Mouse (Mus musculus): ENCODE results near the gene Gnl3. TPM values are rescaled to one million over a fixed set of nuclear protein-coding genes. Genes with fewer than 3 reads are reported as not detected.

Gnl3 gene
- polyA plus RNA-seq, 1 experiment from 2014 or later, result 107 TPM

GRCm38 (mm10) chr14:31011588-31011987 is 7.4 kb downstream of the Gnl3 start:
- H3K4me1 ChIP-seq (ENCODE audit: insufficient read depth, low read length), result no peaks in the 10 kb centered on the region
- no peak for ATAC-seq (ENCODE audit: low FRiP score, low TSS enrichment)
- WGBS, result 93% methylated on average over 3 of the region's 3 CpGs
- no peak overlapping the region for H3K4me2 ChIP-seq (replicated peaks; ENCODE audit: low read depth, low read length)
- H3K4me3 ChIP-seq (ENCODE audit: low read length), result no peak overlapping the region
- peaks cover 80% of the 10 kb centered on the region for H3K36me3 ChIP-seq (ENCODE audit: insufficient read depth, low read length)
- H3K27ac ChIP-seq (ENCODE audit: low read length), result no peak overlapping the region
- no peaks in the 10 kb centered on the region for H3K9me3 ChIP-seq (ENCODE audit: low read length)
- H3K9ac ChIP-seq (replicated peaks; ENCODE audit: low read length), result no peak overlapping the region
- H3K27me3 ChIP-seq (ENCODE audit: insufficient read depth, low read length), result no peaks in the 10 kb centered on the region

GRCm38 (mm10) chr14:31006779-31007178 is 12.2 kb downstream of the Gnl3 start:
- no peaks in the 10 kb centered on the region for H3K27me3 ChIP-seq (ENCODE audit: insufficient read depth, low read length)
- H3K9me3 ChIP-seq (ENCODE audit: low read length), result no peaks in the 10 kb centered on the region
- H3K9ac ChIP-seq (replicated peaks; ENCODE audit: low read length), result no peak overlapping the region
- H3K4me2 ChIP-seq (replicated peaks; ENCODE audit: low read depth, low read length), result no peak overlapping the region
- peaks cover 36% of the 10 kb centered on the region for H3K36me3 ChIP-seq (ENCODE audit: insufficient read depth, low read length)
- peaks cover 9% of the 10 kb centered on the region; the same call in 1 of the 2 replicates for H3K4me1 ChIP-seq (ENCODE audit: insufficient read depth, low read length)
- no peak overlapping the region for H3K4me3 ChIP-seq (ENCODE audit: low read length)
- H3K27ac ChIP-seq (ENCODE audit: low read length), result no peak overlapping the region
- WGBS, result 88% methylated on average over 5 of the region's 5 CpGs
- ATAC-seq (ENCODE audit: low FRiP score, low TSS enrichment), result no peak

GRCm38 (mm10) chr14:31004527-31004926 is 14.4 kb downstream of the Gnl3 start:
- Histone ChIP-seq H3K27me3 (ENCODE audit: insufficient read depth, low read length) (no peaks in the 10 kb centered on the region), H3K4me1 (ENCODE audit: insufficient read depth, low read length) (peaks cover 16% of the 10 kb centered on the region; the same call in 1 of the 2 replicates), H3K36me3 (ENCODE audit: insufficient read depth, low read length) (peaks cover 15% of the 10 kb centered on the region), H3K9ac (replicated peaks; ENCODE audit: low read length) (no peak overlapping the region), H3K9me3 (ENCODE audit: low read length) (no peaks in the 10 kb centered on the region), H3K4me3 (ENCODE audit: low read length) (no peak overlapping the region), H3K27ac (ENCODE audit: low read length) (no peak overlapping the region), H3K4me2 (replicated peaks; ENCODE audit: low read depth, low read length) (no peak overlapping the region)
- 84% methylated on average over 2 of the region's 2 CpGs for WGBS
- no peak for ATAC-seq (ENCODE audit: low FRiP score, low TSS enrichment)

GRCm38 (mm10) chr14:31001307-31002205 is 17.4 kb downstream of the Gnl3 start, which contains the start of the genes Glt8d1 and Spcs1:
Gene Glt8d1, plus strand, starts transcription at chr14:31001400.
Gene Spcs1, minus strand, starts transcription at chr14:31001672.
- Histone ChIP-seq H3K36me3 (ENCODE audit: insufficient read depth, low read length) (peaks cover 6% of the 10 kb centered on the region; the same call in 1 of the 2 replicates), H3K27ac (ENCODE audit: low read length) (peak within 1 kb of the TSS; percentile 98), H3K4me1 (ENCODE audit: insufficient read depth, low read length) (peaks cover 16% of the 10 kb centered on the region; the same call in 1 of the 2 replicates), H3K4me2 (replicated peaks; ENCODE audit: low read depth, low read length) (peak within 1 kb of the TSS; percentile 55), H3K4me3 (ENCODE audit: low read length) (peak within 1 kb of the TSS; percentile 98), H3K9me3 (ENCODE audit: low read length) (no peaks in the 10 kb centered on the region), H3K9ac (replicated peaks; ENCODE audit: low read length) (peak within 1 kb of the TSS; percentile 96), H3K27me3 (ENCODE audit: insufficient read depth, low read length) (no peaks in the 10 kb centered on the region)
- under 1% methylated on average over 79 of the region's 84 CpGs for WGBS
- ATAC-seq (ENCODE audit: low FRiP score, low TSS enrichment), result peak; percentile 97

- WGBS, result under 1% methylated on average over 21 of the region's 21 CpGs
- H3K9me3 ChIP-seq (ENCODE audit: low read length), result no peaks in the 10 kb centered on the region
Observed at GRCm38 (mm10) chr14:31000816-31001306, 18.1 kb downstream of the Gnl3 start.

GRCm38 (mm10) chr14:31000356-31000755 is 18.6 kb downstream of the Gnl3 start:
- H3K4me1 ChIP-seq (ENCODE audit: insufficient read depth, low read length), result peaks cover 16% of the 10 kb centered on the region; the same call in 1 of the 2 replicates
- H3K27me3 ChIP-seq (ENCODE audit: insufficient read depth, low read length), result no peaks in the 10 kb centered on the region
- ATAC-seq (ENCODE audit: low FRiP score, low TSS enrichment), result no peak
- H3K4me3 ChIP-seq (ENCODE audit: low read length), result peak overlapping the region; percentile 98
- peaks cover 6% of the 10 kb centered on the region; the same call in 1 of the 2 replicates for H3K36me3 ChIP-seq (ENCODE audit: insufficient read depth, low read length)
- peak overlapping the region; percentile 55 for H3K4me2 ChIP-seq (replicated peaks; ENCODE audit: low read depth, low read length)
- H3K27ac ChIP-seq (ENCODE audit: low read length), result peak overlapping the region; percentile 98; the same call in 1 of the 2 replicates
- peak overlapping the region; percentile 96 for H3K9ac ChIP-seq (replicated peaks; ENCODE audit: low read length)
- no peaks in the 10 kb centered on the region for H3K9me3 ChIP-seq (ENCODE audit: low read length)
- WGBS, result 55% methylated on average over 10 of the region's 10 CpGs

More at GRCm38 (mm10) chr14:31000816-31001306, 18.1 kb downstream of the Gnl3 start:
- peak overlapping the region; percentile 98 for H3K4me3 ChIP-seq (ENCODE audit: low read length)
- peak; percentile 43; the same call in 1 of the 2 replicates for ATAC-seq (ENCODE audit: low FRiP score, low TSS enrichment)
- H3K36me3 ChIP-seq (ENCODE audit: insufficient read depth, low read length), result peaks cover 6% of the 10 kb centered on the region; the same call in 1 of the 2 replicates
- H3K4me1 ChIP-seq (ENCODE audit: insufficient read depth, low read length), result peaks cover 16% of the 10 kb centered on the region; the same call in 1 of the 2 replicates
- peak overlapping the region; percentile 55 for H3K4me2 ChIP-seq (replicated peaks; ENCODE audit: low read depth, low read length)
- H3K9ac ChIP-seq (replicated peaks; ENCODE audit: low read length), result peak overlapping the region; percentile 96
- peak overlapping the region; percentile 98 for H3K27ac ChIP-seq (ENCODE audit: low read length)
- H3K27me3 ChIP-seq (ENCODE audit: insufficient read depth, low read length), result no peaks in the 10 kb centered on the region

- Histone ChIP-seq H3K4me1 (ENCODE audit: insufficient read depth, low read length) (peaks cover 7% of the 10 kb centered on the region; the same call in 1 of the 2 replicates), H3K4me3 (ENCODE audit: low read length) (no peak overlapping the region), H3K27me3 (ENCODE audit: insufficient read depth, low read length) (no peaks in the 10 kb centered on the region), H3K4me2 (replicated peaks; ENCODE audit: low read depth, low read length) (no peak overlapping the region), H3K9me3 (ENCODE audit: low read length) (no peaks in the 10 kb centered on the region), H3K9ac (replicated peaks; ENCODE audit: low read length) (no peak overlapping the region), H3K27ac (ENCODE audit: low read length) (no peak overlapping the region), H3K36me3 (ENCODE audit: insufficient read depth, low read length) (peaks cover 6% of the 10 kb centered on the region; the same call in 1 of the 2 replicates)
- ATAC-seq (ENCODE audit: low FRiP score, low TSS enrichment), result no peak
Observed at GRCm38 (mm10) chr14:30996417-30996816, 22.5 kb downstream of the Gnl3 start.

GRCm38 (mm10) chr14:30976222-30976621 is 42.7 kb downstream of the Gnl3 start:
- Histone ChIP-seq H3K4me1 (ENCODE audit: insufficient read depth, low read length) (no peaks in the 10 kb centered on the region), H3K9ac (replicated peaks; ENCODE audit: low read length) (no peak overlapping the region), H3K9me3 (ENCODE audit: low read length) (no peaks in the 10 kb centered on the region), H3K27ac (ENCODE audit: low read length) (no peak overlapping the region), H3K4me3 (ENCODE audit: low read length) (no peak overlapping the region), H3K36me3 (ENCODE audit: insufficient read depth, low read length) (peaks cover 15% of the 10 kb centered on the region), H3K27me3 (ENCODE audit: insufficient read depth, low read length) (no peaks in the 10 kb centered on the region), H3K4me2 (replicated peaks; ENCODE audit: low read depth, low read length) (no peak overlapping the region)
- 76% methylated on average over 3 of the region's 3 CpGs for WGBS
- ATAC-seq (ENCODE audit: low FRiP score, low TSS enrichment), result no peak

- 70% methylated on average over 6 of the region's 6 CpGs for WGBS
- ATAC-seq (ENCODE audit: low FRiP score, low TSS enrichment), result no peak
- no peak overlapping the region for H3K4me3 ChIP-seq (ENCODE audit: low read length)
- H3K36me3 ChIP-seq (ENCODE audit: insufficient read depth, low read length), result peaks cover 17% of the 10 kb centered on the region
- no peaks in the 10 kb centered on the region for H3K4me1 ChIP-seq (ENCODE audit: insufficient read depth, low read length)
- H3K9me3 ChIP-seq (ENCODE audit: low read length), result no peaks in the 10 kb centered on the region
- no peaks in the 10 kb centered on the region for H3K27me3 ChIP-seq (ENCODE audit: insufficient read depth, low read length)
- no peak overlapping the region for H3K9ac ChIP-seq (replicated peaks; ENCODE audit: low read length)
- H3K27ac ChIP-seq (ENCODE audit: low read length), result peak overlapping the region; percentile 53; the same call in 1 of the 2 replicates
- no peak overlapping the region for H3K4me2 ChIP-seq (replicated peaks; ENCODE audit: low read depth, low read length)
Observed at GRCm38 (mm10) chr14:30974204-30974603, 44.7 kb downstream of the Gnl3 start.

Measured in kidney, embryonic 16.5 days (tissue).